Mouse (Mus musculus) T-helper 17 cell (primary cell): ENCODE measurements around the gene Dhx9.
"Not testable (repeated sequence)": the region's sequence is repeated elsewhere in the genome, so short reads cannot be mapped to it uniquely, and the experiment has no call there.

Experiments used
- in situ Hi-C, 2 experiments: fragments of 300-600 bp; cut with MboI, MseI; formaldehyde crosslinking; loops; 1 replicate in 1 of 2; 2 replicates in 1 of 2; pipeline ENCODE4 v1.15.1; 2025; ENCODE audit warnings: high pct_unique_total_duplicates in 2 of 2

Dhx9 gene

DNA sequence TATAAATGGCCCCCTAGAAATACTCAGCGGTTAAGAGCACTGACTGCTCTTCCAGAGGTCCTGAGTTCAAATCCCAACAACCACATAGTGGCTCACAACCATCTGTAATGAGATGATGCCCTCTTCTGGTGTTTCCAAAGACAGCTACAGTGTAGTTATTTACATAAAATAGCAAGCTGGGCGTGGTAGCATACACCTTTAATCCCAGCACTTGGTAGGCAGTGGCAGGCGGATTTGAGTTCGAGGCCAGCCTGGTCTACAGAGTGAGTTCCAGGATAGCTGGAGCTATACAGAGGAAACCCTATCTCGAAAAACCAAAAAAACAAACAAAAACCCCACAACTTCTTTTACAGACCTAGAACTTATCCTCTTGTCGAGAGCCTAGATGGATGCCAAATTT lies 1.3 kb downstream of the Dhx9 start:
- in situ Hi-C loops, result not testable (repeated sequence)

DNA sequence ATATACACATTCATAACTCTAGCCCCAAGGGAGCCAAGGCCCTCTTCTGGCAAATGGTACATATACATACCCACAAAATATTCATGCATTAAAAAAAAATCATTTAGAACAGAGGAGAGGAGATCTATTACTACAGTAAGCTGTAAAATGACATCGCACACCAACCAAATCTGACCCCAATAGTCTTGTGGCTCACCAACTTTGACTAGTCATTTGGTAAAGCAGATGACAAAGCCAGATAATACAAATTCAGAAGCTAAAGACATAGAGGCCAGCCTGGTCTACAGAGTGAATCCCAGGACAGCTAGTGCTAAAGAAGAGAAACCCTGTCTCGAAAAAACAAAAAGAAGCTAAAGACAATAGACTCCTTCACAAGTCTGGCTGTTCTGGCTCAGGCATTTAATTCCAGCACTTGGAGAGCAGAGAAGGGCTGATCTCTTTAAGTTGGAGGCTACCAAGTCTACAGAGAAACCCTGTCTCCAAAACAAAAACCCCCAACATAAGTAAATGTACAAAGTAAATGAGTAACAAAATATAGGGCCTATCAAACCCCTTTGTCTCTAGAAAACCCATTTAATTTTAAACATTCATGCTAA lies 2.2 kb downstream of the Dhx9 start:
- in situ Hi-C loops, result no loop called here

- in situ Hi-C loops, result no loop called here
Measured at GRCm38 (mm10) chr1:153481025-153481412, 6.4 kb downstream of the Dhx9 start.

DNA sequence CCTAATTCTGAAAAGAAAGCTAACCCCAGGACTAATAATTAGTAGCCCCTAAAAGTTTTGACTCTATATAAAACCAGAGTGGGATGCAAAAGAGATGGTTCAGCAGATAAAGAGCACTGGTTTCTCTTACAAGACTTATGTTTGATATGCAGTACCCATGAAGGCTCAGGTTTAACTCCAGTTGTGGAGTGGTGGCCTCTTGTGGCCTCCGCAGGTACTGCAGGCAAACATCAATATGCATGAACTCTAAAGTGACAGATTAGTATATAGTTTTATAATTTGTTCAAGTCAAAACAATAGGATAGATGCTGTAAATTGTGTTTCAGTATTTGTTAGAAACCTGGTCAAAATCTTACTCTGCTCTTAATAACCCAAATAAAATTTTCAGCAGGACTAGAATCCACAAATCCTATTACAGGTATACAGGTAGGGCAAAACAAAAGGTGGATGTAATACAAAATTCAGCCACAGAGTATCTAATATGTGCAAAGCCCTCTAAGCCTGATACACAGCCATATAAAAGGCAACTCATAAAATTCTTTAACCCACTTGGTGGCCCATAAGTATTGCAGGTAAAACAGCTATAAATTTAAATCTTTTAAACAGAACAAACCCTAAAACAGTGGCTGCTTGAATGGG lies 7.0 kb downstream of the Dhx9 start:
- in situ Hi-C loops, result no loop called here

GRCm38 (mm10) chr1:153479296-153479695 lies 8.2 kb downstream of the Dhx9 start:
- in situ Hi-C loops, result no loop called here

DNA sequence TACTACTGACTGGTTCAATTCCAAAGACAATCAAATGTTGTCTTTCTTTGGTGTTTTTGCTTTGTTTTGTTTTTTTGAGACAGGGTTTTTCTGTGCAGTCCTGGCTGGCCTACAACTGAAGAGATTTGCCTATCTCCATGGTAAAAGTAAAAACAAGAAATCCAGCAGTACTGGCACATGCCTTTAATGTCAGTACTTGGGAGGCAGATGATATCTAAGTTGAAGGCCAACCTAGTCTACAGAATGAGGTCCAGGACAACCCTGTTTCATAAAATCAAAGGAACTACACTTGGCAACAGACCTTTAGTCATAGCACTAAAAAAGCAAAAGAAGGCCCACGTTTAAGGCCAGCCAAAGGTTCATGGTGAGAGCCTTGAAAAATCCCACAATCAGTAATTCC lies 25.7 kb downstream of the Dhx9 start:
- in situ Hi-C loops, result loop anchor here in 1 of 2 experiments (10.0 kb wide), 1 partner anchor 597 kb away; no protein-coding TSS in a partner anchor

GRCm38 (mm10) chr1:153456137-153456536 lies 31.3 kb downstream of the Dhx9 start:
- in situ Hi-C loops, result loop anchor here in 1 of 2 experiments (5.0 kb wide), 1 partner anchor 604 kb away; no protein-coding TSS in a partner anchor

DNA sequence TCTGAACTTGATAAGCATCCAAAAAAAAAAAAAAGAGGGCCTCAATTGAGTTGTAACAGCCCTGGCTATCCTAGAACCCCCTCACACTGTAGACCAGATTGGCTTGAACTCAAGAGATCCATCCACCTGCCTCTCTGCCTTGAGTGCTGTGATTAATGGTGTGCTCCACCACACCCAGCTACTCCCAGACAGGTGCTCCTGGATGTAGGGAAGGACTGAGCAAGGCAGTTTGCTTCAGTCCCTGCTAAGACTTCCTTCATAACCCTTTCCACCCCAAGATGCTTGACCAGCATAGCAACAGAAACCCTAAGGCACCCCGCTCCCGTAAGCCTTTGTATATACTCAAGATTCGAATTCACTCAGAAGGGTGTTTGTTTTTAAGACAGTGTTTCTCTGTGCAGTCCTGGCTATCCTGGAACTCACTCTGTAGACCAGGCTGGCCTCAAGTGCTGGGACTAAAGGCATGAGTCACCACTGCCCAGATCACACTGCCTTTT lies 34.3 kb downstream of the Dhx9 start:
- in situ Hi-C loops, result no loop called here

GRCm38 (mm10) chr1:153451237-153452154 lies 36.0 kb downstream of the Dhx9 start:
- in situ Hi-C loops, result no loop called here

DNA sequence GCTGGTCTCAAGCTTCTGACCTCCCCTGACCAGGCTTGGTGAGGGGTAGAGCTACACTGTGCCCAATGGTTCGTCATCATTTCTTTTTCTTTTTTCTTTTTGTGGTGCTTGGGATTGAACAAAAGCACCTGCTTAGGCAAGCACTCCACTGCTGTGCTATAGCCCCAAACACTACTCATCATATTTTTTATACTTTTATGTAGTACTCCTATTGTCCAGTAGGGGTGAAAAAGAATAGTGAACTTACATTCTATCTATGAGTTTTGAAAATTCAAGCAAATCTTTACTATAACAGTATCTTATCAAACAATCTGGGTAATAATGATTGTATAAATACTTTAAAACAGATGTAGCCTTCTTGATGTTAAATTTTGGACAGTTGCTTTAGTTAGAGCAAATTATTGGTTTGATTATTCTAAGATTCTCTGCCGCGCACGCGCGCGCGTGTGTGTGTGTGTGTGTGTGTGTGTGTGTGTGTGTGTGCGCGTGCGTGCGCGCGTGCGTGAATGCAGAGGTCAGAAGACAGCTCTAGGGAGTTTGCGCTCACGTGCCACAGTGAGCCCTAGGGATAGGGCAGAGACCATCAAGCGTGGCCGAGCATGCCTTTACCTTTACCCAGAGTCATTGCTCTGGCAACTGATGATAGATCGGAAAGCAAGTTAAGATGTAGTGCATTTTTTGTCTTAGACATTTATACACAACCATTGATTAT lies 41.2 kb downstream of the Dhx9 start:
- in situ Hi-C loops, result no loop called here

DNA sequence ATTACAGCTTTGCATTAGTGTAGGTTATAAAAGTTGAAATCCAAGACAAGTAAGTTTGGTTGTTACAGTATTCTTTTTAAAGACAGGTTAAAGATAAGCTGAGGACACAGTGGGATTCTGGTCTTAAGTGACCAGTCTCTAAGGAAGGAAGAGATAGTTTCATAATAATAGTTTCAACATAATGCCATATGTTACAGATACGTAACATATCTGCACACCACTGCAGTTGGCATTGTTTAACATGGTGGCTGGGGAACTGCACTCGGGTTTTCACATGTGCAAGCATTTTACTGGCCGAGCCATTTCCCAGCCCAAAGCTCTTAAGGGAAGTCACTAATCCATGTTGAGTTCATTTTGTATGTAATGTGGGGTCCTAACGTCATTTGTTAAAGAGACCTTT lies 43.8 kb downstream of the Dhx9 start:
- in situ Hi-C loops, result no loop called here

- in situ Hi-C loops, result no loop called here
Measured at GRCm38 (mm10) chr1:153443019-153443418, 44.4 kb downstream of the Dhx9 start.

GRCm38 (mm10) chr1:153441656-153442055 lies 45.8 kb downstream of the Dhx9 start:
- in situ Hi-C loops, result no loop called here

- in situ Hi-C loops, result no loop called here
Measured at GRCm38 (mm10) chr1:153440752-153441151, 46.7 kb downstream of the Dhx9 start.

GRCm38 (mm10) chr1:153437536-153437935 lies 49.9 kb downstream of the Dhx9 start:
- in situ Hi-C loops, result no loop called here

GRCm38 (mm10) chr1:153433851-153434589 lies 53.4 kb downstream of the Dhx9 start:
- in situ Hi-C loops, result no loop called here

- in situ Hi-C loops, result no loop called here
Measured at GRCm38 (mm10) chr1:153432329-153432728, 55.1 kb downstream of the Dhx9 start.

DNA sequence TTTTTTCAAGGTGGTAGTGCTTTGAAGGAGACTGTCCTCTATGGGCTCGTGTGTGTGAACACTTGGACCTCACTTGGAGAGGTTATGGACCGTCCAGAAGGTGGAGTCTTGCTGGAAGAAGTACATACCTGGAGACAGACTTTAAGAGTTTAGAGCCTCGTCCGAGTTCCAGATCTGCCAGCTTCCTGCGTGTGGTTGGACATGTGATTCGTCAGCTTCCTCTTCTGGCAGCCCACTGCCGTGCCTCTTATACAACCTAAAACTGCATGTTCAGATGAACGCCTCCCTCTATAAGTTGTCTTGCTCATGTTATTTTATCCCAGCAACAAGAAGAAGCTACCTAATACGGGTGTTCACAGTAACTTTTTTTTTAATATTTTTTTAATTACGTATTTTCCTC lies 55.8 kb downstream of the Dhx9 start:
- in situ Hi-C loops, result no loop called here

DNA sequence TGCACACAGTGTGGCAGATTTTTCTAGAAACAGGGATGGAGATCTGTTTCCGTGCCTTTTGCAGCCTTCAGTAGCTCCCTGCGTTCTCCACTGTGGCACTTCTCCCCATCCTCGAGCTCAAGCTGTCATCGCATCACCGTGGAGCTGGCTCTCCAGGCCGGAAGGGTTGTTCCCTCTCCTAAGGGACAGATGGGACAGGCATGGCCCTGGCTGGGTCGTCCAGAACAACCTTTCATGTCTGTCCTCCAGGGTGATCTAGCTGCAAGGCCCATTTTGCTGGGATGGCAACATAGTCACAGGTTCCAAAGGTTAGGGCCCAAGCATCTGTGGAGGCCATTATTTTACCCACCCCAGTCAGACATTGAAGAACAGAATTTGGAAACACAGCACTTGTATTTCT lies 56.3 kb downstream of the Dhx9 start:
- in situ Hi-C loops, result no loop called here

- in situ Hi-C loops, result no loop called here
Measured at GRCm38 (mm10) chr1:153424770-153425584, 62.5 kb downstream of the Dhx9 start, which contains the start of gene Shcbp1l. Gene Shcbp1l, plus strand, starts transcription at chr1:153425162.
